Mouse (Mus musculus): ENCODE measurements at regions not wholly inside any gene's neighbourhood (a gene's known extent, or its start where the extent isn't known, plus 50 kb on each side); places are given as distances from the start of the nearest gene placed in this dataset.

DNA sequence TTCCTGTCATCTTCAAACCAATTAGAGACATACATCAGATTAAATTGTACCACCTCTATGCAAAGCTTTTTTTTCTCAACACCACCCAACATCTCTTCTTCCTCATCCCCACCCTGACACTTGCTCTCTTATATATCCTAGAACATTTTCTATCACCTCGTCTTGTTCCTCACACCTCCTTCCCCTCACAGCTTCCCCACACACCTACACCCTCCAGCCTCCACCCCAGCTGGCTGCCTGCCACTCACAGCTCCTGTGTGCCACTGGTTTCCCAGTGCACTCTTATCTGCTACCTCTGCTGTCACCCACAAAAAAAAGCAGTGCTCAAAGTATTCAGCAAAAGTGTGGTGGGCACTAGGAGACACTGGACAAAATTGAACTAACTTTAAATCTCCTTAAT is 231.2 kb upstream of the Htr2a start:
- Histone ChIP-seq H3K9ac (ENCODE audit: low read depth, low read length) (no peak overlapping the region), H3K4me2 (ENCODE audit: low read depth, low read length) (no peak overlapping the region), H3K27me3 (replicated peaks; ENCODE audit: control insufficient read depth, insufficient read depth, low read length) (no peaks in the 10 kb centered on the region), H3K36me3 (ENCODE audit: control insufficient read depth, insufficient read depth, low read length) (no peaks in the 10 kb centered on the region), H3K4me3 (ENCODE audit: low read depth, low read length) (no peak overlapping the region), H3K9me3 (ENCODE audit: control insufficient read depth, low read length) (no peaks in the 10 kb centered on the region), H3K27ac (replicated peaks; ENCODE audit: low read depth, low read length) (no peak overlapping the region), H3K4me1 (ENCODE audit: control insufficient read depth, insufficient read depth, low read length) (no peaks in the 10 kb centered on the region)
- 68% methylated on average over 1 of the region's 1 CpGs for WGBS
- ATAC-seq (ENCODE audit: low read depth) (no peak), DNase-seq (ENCODE audit: low spot score) (no peak)

DNA sequence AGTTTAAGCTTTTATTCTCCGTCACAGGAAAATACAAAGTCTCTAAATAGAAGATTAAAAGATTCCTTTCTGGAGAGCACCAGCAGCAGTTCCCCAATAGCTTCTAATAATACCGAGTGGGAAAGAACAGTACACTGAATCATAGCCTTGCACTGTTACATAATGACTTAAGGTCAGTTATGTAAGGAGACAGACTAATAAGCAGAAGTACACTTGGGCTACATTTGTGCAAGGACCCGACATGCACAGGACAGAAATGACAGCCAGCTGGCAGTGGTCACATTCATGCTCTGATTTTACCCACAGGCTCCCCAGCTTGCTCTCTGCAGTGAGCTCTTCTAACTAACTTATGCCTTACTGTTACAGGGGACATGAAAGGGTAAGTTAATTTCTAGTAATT is 212.4 kb upstream of the Htr2a start:
- H3K9me3 ChIP-seq (ENCODE audit: control insufficient read depth, low read length) = no peaks in the 10 kb centered on the region
- H3K36me3 ChIP-seq (ENCODE audit: control insufficient read depth, insufficient read depth, low read length) = no peaks in the 10 kb centered on the region
- no peak overlapping the region for H3K4me3 ChIP-seq (ENCODE audit: low read depth, low read length)
- H3K9ac ChIP-seq (ENCODE audit: low read depth, low read length) = no peak overlapping the region
- no peaks in the 10 kb centered on the region for H3K4me1 ChIP-seq (ENCODE audit: control insufficient read depth, insufficient read depth, low read length)
- no peak for ATAC-seq (ENCODE audit: low read depth)
- WGBS = 74% methylated on average over 3 of the region's 3 CpGs
- DNase-seq (ENCODE audit: low spot score) = no peak
- no peak overlapping the region for H3K4me2 ChIP-seq (ENCODE audit: low read depth, low read length)
- no peaks in the 10 kb centered on the region for H3K27me3 ChIP-seq (replicated peaks; ENCODE audit: control insufficient read depth, insufficient read depth, low read length)
- H3K27ac ChIP-seq (replicated peaks; ENCODE audit: low read depth, low read length) = no peak overlapping the region

DNA sequence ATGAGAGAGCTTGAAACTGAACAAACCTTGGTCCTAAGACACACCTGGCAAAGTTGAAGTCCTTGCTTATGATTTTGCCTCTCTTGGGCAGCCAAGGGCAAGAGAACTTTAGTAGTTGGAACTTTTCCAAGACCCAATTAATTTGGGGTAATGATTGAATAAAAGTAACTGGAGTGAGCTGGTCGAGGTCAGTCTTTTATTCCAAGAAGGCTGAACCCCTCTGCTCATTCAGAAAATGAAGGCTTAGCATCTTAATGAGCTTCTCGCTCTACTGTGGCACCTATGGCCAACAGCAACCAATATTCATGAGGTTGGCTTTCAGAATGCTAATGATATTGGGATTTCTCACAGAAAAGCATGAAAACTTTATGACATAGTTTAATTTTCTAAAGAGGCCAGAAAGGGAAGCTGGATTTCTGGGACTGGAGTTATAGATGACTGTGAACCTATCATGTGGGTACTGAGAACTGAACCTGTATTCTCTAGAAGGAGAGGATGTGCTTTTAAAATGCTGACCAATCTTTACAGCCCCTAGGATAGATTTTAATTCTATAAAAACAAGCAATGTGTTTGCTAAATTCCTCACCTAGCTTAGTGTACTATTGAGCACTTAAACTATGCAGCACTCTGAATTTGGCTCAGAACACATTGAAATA is 176.5 kb upstream of the Htr2a start:
- Histone ChIP-seq H3K9ac (ENCODE audit: low read depth, low read length) (no peak overlapping the region), H3K36me3 (ENCODE audit: control insufficient read depth, insufficient read depth, low read length) (no peaks in the 10 kb centered on the region), H3K9me3 (ENCODE audit: control insufficient read depth, low read length) (no peaks in the 10 kb centered on the region), H3K4me1 (ENCODE audit: control insufficient read depth, insufficient read depth, low read length) (no peaks in the 10 kb centered on the region), H3K4me2 (ENCODE audit: low read depth, low read length) (no peak overlapping the region), H3K4me3 (ENCODE audit: low read depth, low read length) (no peak overlapping the region), H3K27me3 (replicated peaks; ENCODE audit: control insufficient read depth, insufficient read depth, low read length) (no peaks in the 10 kb centered on the region), H3K27ac (replicated peaks; ENCODE audit: low read depth, low read length) (no peak overlapping the region)
- WGBS = 47% methylated on average over 2 of the region's 2 CpGs
- no peak for ATAC-seq (ENCODE audit: low read depth)
- no peak for DNase-seq (ENCODE audit: low spot score)

DNA sequence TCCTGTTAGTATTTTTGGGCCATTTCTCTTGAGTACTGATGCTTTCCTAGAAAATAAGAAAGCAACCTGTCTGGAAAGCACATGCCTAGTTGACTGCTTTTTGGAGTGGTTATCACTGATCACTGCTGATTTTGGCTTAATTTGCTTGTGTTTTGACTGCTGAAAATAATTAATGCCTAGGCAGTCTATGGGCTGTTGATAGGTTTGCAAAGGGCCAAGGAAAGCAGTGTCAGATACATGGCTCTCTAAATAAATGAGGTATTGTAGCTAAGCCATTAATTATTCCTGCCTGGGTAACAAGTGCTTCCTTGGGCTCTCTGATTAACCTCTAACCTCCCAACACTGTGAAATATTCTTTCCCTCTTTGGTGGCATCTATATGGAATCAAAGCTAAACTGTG is 145.1 kb upstream of the Htr2a start:
- H3K4me3 ChIP-seq (ENCODE audit: low read depth, low read length) = no peak overlapping the region
- no peak overlapping the region for H3K4me2 ChIP-seq (ENCODE audit: low read depth, low read length)
- H3K9ac ChIP-seq (ENCODE audit: low read depth, low read length) = no peak overlapping the region
- no peaks in the 10 kb centered on the region for H3K4me1 ChIP-seq (ENCODE audit: control insufficient read depth, insufficient read depth, low read length)
- no peaks in the 10 kb centered on the region for H3K36me3 ChIP-seq (ENCODE audit: control insufficient read depth, insufficient read depth, low read length)
- no peak for DNase-seq (ENCODE audit: low spot score)
- no peaks in the 10 kb centered on the region for H3K27me3 ChIP-seq (replicated peaks; ENCODE audit: control insufficient read depth, insufficient read depth, low read length)
- no peak for ATAC-seq (ENCODE audit: low read depth)
- H3K27ac ChIP-seq (replicated peaks; ENCODE audit: low read depth, low read length) = no peak overlapping the region
- no peaks in the 10 kb centered on the region for H3K9me3 ChIP-seq (ENCODE audit: control insufficient read depth, low read length)

DNA sequence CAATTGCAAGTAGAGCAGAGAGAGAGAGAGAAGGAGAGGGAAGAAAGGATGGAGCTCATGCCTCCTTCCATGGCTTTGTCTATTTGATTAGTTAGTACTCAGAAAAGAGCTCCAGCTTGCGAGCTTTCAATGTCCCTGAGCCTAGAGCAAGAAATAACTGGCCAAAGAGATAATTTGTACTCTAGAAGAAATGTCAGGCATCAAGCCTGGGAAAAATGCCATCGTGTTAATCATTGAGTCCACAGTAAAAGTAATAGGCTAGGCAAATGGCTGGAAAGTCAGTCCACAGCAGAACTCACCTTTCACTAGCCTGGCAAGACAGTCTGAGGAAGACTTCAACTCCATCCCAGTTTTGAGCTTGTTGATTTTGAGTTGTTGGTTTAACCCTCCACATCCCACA is 129.1 kb upstream of the Htr2a start:
- no peak for ATAC-seq (ENCODE audit: low read depth)
- no peak overlapping the region for H3K4me3 ChIP-seq (ENCODE audit: low read depth, low read length)
- no peak overlapping the region for H3K27ac ChIP-seq (replicated peaks; ENCODE audit: low read depth, low read length)
- H3K36me3 ChIP-seq (ENCODE audit: control insufficient read depth, insufficient read depth, low read length) = no peaks in the 10 kb centered on the region
- no peaks in the 10 kb centered on the region for H3K9me3 ChIP-seq (ENCODE audit: control insufficient read depth, low read length)
- H3K4me1 ChIP-seq (ENCODE audit: control insufficient read depth, insufficient read depth, low read length) = no peaks in the 10 kb centered on the region
- H3K27me3 ChIP-seq (replicated peaks; ENCODE audit: control insufficient read depth, insufficient read depth, low read length) = no peaks in the 10 kb centered on the region
- no peak for DNase-seq (ENCODE audit: low spot score)
- H3K4me2 ChIP-seq (ENCODE audit: low read depth, low read length) = no peak overlapping the region
- no peak overlapping the region for H3K9ac ChIP-seq (ENCODE audit: low read depth, low read length)
- WGBS = 82% methylated on average over 2 of the region's 2 CpGs

- no peaks in the 10 kb centered on the region for H3K36me3 ChIP-seq (ENCODE audit: control insufficient read depth, insufficient read depth, low read length)
- no peaks in the 10 kb centered on the region for H3K27me3 ChIP-seq (replicated peaks; ENCODE audit: control insufficient read depth, insufficient read depth, low read length)
- no peak overlapping the region for H3K9ac ChIP-seq (ENCODE audit: low read depth, low read length)
- H3K4me3 ChIP-seq (ENCODE audit: low read depth, low read length) = no peak overlapping the region
- no peak overlapping the region for H3K27ac ChIP-seq (replicated peaks; ENCODE audit: low read depth, low read length)
- no peaks in the 10 kb centered on the region for H3K4me1 ChIP-seq (ENCODE audit: control insufficient read depth, insufficient read depth, low read length)
- WGBS = 85% methylated on average over 3 of the region's 3 CpGs
- H3K4me2 ChIP-seq (ENCODE audit: low read depth, low read length) = no peak overlapping the region
- ATAC-seq (ENCODE audit: low read depth) (no peak), DNase-seq (ENCODE audit: low spot score) (no peak)
- no peaks in the 10 kb centered on the region for H3K9me3 ChIP-seq (ENCODE audit: control insufficient read depth, low read length)
These were observed 124.2 kb upstream of the Htr2a start for GRCm38 (mm10) chr14:74516451-74516850.

DNA sequence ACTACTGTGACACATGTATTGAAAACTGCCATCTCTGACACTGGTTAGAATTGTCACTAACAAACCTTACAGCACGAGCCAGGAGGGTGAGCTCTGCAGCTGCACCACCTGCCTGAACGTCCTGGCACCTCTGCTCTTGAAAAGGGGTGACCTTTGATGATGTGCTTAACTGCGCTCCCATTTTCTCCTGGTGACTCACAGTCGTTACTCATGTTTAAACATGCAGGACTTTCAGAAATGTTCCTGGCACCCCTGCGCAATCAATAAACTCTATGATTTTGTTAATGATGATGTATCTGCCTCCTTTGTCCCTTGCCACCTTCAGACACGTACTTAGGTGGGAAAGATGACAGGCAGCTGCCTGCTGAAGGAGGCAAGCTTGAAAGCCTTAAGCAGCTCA is 121.1 kb upstream of the Htr2a start:
- no peak overlapping the region for H3K4me3 ChIP-seq (ENCODE audit: low read depth, low read length)
- H3K27ac ChIP-seq (replicated peaks; ENCODE audit: low read depth, low read length) = no peak overlapping the region
- DNase-seq (ENCODE audit: low spot score) (no peak), ATAC-seq (ENCODE audit: low read depth) (no peak)
- no peaks in the 10 kb centered on the region for H3K9me3 ChIP-seq (ENCODE audit: control insufficient read depth, low read length)
- H3K4me1 ChIP-seq (ENCODE audit: control insufficient read depth, insufficient read depth, low read length) = no peaks in the 10 kb centered on the region
- H3K4me2 ChIP-seq (ENCODE audit: low read depth, low read length) = no peak overlapping the region
- 70% methylated on average over 6 of the region's 6 CpGs for WGBS
- no peak overlapping the region for H3K9ac ChIP-seq (ENCODE audit: low read depth, low read length)
- H3K27me3 ChIP-seq (replicated peaks; ENCODE audit: control insufficient read depth, insufficient read depth, low read length) = no peaks in the 10 kb centered on the region
- H3K36me3 ChIP-seq (ENCODE audit: control insufficient read depth, insufficient read depth, low read length) = no peaks in the 10 kb centered on the region

- no peaks in the 10 kb centered on the region for H3K4me1 ChIP-seq (ENCODE audit: control insufficient read depth, insufficient read depth, low read length)
- no peak overlapping the region for H3K4me3 ChIP-seq (ENCODE audit: low read depth, low read length)
- H3K36me3 ChIP-seq (ENCODE audit: control insufficient read depth, insufficient read depth, low read length) = no peaks in the 10 kb centered on the region
- no peak for DNase-seq (ENCODE audit: low spot score)
- no peaks in the 10 kb centered on the region for H3K9me3 ChIP-seq (ENCODE audit: control insufficient read depth, low read length)
- H3K27ac ChIP-seq (replicated peaks; ENCODE audit: low read depth, low read length) = no peak overlapping the region
- no peaks in the 10 kb centered on the region for H3K27me3 ChIP-seq (replicated peaks; ENCODE audit: control insufficient read depth, insufficient read depth, low read length)
- no peak overlapping the region for H3K4me2 ChIP-seq (ENCODE audit: low read depth, low read length)
- WGBS = 86% methylated on average over 3 of the region's 3 CpGs
- ATAC-seq (ENCODE audit: low read depth) = no peak
- H3K9ac ChIP-seq (ENCODE audit: low read depth, low read length) = no peak overlapping the region
These were observed 119.0 kb upstream of the Htr2a start for GRCm38 (mm10) chr14:74521669-74522068.

GRCm38 (mm10) chr14:74527246-74527645 is 113.4 kb upstream of the Htr2a start:
- DNase-seq (ENCODE audit: low spot score) = no peak
- no peak for ATAC-seq (ENCODE audit: low read depth)
- Histone ChIP-seq H3K27me3 (replicated peaks; ENCODE audit: control insufficient read depth, insufficient read depth, low read length) (no peaks in the 10 kb centered on the region), H3K9me3 (ENCODE audit: control insufficient read depth, low read length) (no peaks in the 10 kb centered on the region), H3K4me2 (ENCODE audit: low read depth, low read length) (no peak overlapping the region), H3K27ac (replicated peaks; ENCODE audit: low read depth, low read length) (no peak overlapping the region), H3K36me3 (ENCODE audit: control insufficient read depth, insufficient read depth, low read length) (no peaks in the 10 kb centered on the region), H3K4me3 (ENCODE audit: low read depth, low read length) (no peak overlapping the region), H3K4me1 (ENCODE audit: control insufficient read depth, insufficient read depth, low read length) (no peaks in the 10 kb centered on the region), H3K9ac (ENCODE audit: low read depth, low read length) (no peak overlapping the region)
- 57% methylated on average over 4 of the region's 4 CpGs for WGBS
